Mouse (Mus musculus): ENCODE measurements around the gene Flot2. TPM values are rescaled to one million over a fixed set of nuclear protein-coding genes. Genes with fewer than 3 reads are reported as not detected.
A peak's percentile ranks its signal among the peaks of the same experiment; 100 is the strongest.

Flot2 gene
- polyA plus RNA-seq, 1 experiment from 2014 or later = 104 TPM

DNA sequence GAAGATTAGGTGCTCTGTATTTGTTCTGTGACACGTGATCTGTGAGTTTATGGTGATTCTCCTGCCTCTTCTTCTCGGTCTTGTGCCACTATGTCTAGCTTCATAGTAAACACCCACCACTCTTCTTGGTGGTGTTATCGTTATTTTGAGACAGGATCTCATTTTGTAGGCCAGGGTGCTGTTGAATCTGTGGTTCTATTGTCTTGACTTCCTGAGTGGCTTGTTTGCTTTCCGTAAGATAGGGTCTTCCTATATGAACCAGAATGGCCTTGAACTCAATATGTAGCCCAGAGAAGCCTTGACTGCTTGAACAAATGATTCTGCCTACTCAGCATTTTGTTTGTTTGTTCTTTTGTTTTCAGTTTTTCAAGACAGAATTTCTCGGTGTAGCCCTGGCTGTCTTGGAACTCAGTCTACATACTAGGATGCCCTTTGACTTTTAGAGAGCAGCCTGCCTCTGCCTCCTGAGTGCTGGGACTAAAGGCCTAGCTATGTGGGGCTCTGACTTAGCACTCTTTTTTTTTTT lies 50.1 kb downstream of the Flot2 start:
- peaks cover 5% of the 10 kb centered on the region for H3K27me3 ChIP-seq
- no peaks in the 10 kb centered on the region for H3K9me3 ChIP-seq
- ATAC-seq (ENCODE audit: low read depth) = no peak
- no peaks in the 10 kb centered on the region for H3K36me3 ChIP-seq
- H3K27ac ChIP-seq (replicated peaks) = no peak overlapping the region
- H3K4me3 ChIP-seq = no peak overlapping the region
- no peak overlapping the region for H3K9ac ChIP-seq
- H3K4me1 ChIP-seq (replicated peaks) = no peaks in the 10 kb centered on the region
- 81% methylated on average over 5 of the region's 5 CpGs for WGBS
- no peak overlapping the region for H3K4me2 ChIP-seq

DNA sequence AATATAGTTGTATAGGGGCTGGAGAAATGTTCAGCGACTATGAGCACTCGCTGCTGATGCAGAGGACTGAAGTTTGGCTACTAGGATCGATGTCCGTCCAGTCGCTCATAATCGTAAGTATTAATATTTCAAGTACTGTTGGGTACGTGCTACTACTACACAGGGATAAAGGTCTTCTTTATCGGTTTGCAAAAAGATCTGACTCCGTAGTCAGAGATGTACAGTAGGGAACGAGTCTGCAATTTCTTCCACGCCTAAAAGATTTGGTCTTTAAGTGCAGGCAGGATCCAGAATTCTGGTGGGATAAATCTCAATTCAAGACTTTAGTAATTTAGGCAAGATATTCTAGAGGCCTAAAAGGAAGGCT lies 56.4 kb downstream of the Flot2 start:
- Histone ChIP-seq H3K9me3 (no peaks in the 10 kb centered on the region), H3K27ac (replicated peaks) (peak overlapping the region; percentile 85), H3K4me1 (replicated peaks) (peaks cover 40% of the 10 kb centered on the region), H3K4me2 (peak overlapping the region; percentile 68), H3K4me3 (peak overlapping the region; percentile 67), H3K36me3 (no peaks in the 10 kb centered on the region; the same call in 1 of the 2 replicates), H3K9ac (peak overlapping the region; percentile 89), H3K27me3 (no peaks in the 10 kb centered on the region)
- 60% methylated on average over 11 of the region's 11 CpGs for WGBS
- 0 out of 2 replicates have a peak, but pooled peaks have one; percentile 32 for ATAC-seq (ENCODE audit: low read depth)

DNA sequence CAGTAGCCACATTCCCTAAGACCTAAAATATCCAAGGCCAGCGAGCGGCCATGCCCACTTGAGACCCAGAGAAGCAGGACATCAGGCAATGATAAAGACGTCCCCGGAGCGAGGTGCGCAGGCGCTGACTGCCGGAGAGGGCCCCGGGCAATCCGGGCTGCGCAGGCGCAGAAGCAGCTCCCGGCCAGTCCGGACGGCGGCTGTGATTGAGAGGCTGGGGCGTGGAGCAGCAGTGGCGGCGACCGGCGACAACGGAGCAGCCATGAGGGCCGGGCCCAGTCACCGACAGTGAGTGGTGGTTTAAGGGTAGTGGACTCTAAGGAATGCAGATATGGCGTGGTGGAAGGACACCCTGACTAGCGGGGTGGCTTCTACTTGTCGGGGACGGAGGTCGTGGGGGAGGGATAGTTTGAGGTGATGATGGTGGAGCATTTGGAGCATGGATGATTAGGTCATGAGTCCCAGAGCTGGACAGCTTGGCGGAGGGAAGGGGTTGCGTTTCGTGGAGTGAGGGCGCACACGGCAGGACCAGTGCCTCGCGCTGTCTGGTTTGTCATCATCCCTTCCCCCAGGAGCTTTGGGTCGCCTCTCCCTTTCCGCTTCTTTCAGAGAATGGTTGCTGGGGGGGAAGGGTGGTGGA lies 56.9 kb downstream of the Flot2 start, which contains the start of gene Fam222b:
Gene Fam222b (plus strand): TSS at position 157 of the 640 bp plus-strand sequence.
- Histone ChIP-seq H3K36me3 (peaks cover 2% of the 10 kb centered on the region; the same call in 1 of the 2 replicates), H3K27ac (replicated peaks) (peak within 1 kb of the TSS; percentile 85), H3K27me3 (no peaks in the 10 kb centered on the region), H3K4me3 (peak within 1 kb of the TSS; percentile 67), H3K4me1 (replicated peaks) (peaks cover 40% of the 10 kb centered on the region), H3K9me3 (no peaks in the 10 kb centered on the region), H3K9ac (peak within 1 kb of the TSS; percentile 89), H3K4me2 (peak within 1 kb of the TSS; percentile 68)
- ATAC-seq (ENCODE audit: low read depth) = peak; percentile 96
- WGBS = under 1% methylated on average over 38 of the region's 38 CpGs

DNA sequence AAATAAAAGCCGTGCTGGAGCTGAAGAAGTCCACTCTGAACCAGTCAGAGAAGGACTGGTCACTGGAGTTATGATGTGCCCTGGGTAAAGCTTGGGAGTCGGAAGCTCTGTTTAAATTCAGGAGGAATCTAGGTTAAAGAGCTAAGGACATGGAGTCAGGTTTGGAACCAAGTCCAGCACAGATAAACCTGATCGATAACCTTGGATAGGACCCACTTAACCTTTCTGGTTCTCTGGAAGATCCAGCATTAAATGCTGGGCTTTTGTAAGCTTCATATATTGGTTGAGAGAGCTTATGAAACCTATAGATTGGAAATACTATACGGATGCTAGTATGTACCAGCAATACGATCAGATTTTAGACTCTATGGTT lies 57.4 kb downstream of the Flot2 start:
- Histone ChIP-seq H3K4me1 (replicated peaks) (peaks cover 40% of the 10 kb centered on the region), H3K4me2 (peak overlapping the region; percentile 68), H3K36me3 (peaks cover 3% of the 10 kb centered on the region; the same call in 1 of the 2 replicates), H3K9ac (peak overlapping the region; percentile 89), H3K27ac (replicated peaks) (peak overlapping the region; percentile 85), H3K9me3 (no peaks in the 10 kb centered on the region), H3K27me3 (no peaks in the 10 kb centered on the region), H3K4me3 (peak overlapping the region; percentile 67)
- ATAC-seq (ENCODE audit: low read depth) = no peak; the same call in 1 of the 2 replicates
- 28% methylated on average over 5 of the region's 5 CpGs for WGBS

DNA sequence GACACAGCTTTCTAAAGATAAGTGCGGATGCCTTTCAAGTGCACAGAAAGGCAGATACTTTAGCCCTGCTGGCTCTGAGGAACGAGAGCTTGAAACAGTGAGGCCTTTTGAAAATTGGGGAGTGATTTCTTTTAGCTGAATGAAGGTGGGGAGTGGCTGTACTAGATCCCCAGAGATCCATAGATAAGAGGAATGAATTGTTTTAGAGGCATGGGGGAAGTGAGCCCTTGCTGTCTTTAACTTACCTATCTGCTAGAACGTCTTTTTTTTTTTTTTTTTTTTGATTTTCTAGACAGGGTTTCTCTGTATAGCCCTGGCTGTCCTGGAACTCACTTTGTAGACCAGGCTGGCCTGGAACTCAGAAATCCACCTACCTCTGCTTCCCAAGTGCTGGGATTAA lies 59.3 kb downstream of the Flot2 start:
- Histone ChIP-seq H3K4me1 (replicated peaks) (peaks cover 40% of the 10 kb centered on the region), H3K9me3 (no peaks in the 10 kb centered on the region), H3K4me3 (peak overlapping the region; percentile 16; the same call in 1 of the 2 replicates), H3K4me2 (peak overlapping the region; percentile 68), H3K27ac (replicated peaks) (peak overlapping the region; percentile 42; the same call in 1 of the 2 replicates), H3K9ac (peak overlapping the region; percentile 61), H3K27me3 (no peaks in the 10 kb centered on the region), H3K36me3 (peaks cover 3% of the 10 kb centered on the region; the same call in 1 of the 2 replicates)
- no peak for ATAC-seq (ENCODE audit: low read depth)
- WGBS = 41% methylated on average over 3 of the region's 3 CpGs

DNA sequence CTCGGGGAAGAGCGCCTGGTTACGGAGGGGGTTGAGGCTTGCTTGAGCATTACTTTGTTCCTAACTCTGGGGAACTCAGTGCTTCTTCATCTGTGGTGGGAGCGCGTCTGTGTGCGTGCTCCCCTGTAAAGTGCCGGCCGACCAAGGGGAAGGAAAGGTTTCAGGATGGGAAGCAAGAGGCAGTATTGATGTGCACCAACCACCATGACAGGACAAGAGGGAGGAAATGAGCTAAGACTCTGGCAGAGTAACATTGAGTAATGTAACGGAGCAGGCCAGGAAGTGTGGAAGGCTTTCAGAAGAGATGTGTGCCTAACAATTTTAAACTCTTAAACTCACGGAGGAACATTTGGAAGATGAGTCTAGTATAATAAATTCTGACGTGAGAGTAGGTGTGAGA lies 63.0 kb downstream of the Flot2 start:
- Histone ChIP-seq H3K4me2 (no peak overlapping the region), H3K36me3 (peaks cover 6% of the 10 kb centered on the region; the same call in 1 of the 2 replicates), H3K9me3 (no peaks in the 10 kb centered on the region), H3K9ac (no peak overlapping the region), H3K27me3 (no peaks in the 10 kb centered on the region), H3K4me3 (no peak overlapping the region), H3K4me1 (replicated peaks) (peaks cover 33% of the 10 kb centered on the region), H3K27ac (replicated peaks) (no peak overlapping the region)
- WGBS = 94% methylated on average over 11 of the region's 11 CpGs
- no peak for ATAC-seq (ENCODE audit: low read depth)

DNA sequence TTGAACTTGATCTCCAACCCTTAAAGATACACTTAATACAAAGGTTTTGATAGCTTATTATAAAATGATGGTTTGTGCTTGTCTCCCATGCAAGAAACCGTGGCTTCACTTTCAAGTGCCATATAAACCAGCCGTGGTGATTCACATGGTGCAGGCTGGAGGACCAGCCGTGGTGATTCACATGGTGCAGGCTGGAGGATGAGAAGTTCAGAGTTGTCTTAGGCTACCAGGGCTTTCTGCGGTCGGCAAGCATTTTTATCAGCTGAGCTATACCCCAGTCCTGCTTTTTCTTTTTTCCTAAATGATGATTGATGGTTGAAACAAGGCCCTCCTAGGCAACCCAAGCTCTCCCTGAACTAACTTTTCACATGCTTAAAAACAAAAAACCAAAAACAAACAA lies 64.4 kb downstream of the Flot2 start:
- H3K4me1 ChIP-seq (replicated peaks) = peaks cover 19% of the 10 kb centered on the region
- no peak overlapping the region for H3K4me3 ChIP-seq
- WGBS = 83% methylated on average over 5 of the region's 5 CpGs
- H3K27me3 ChIP-seq = no peaks in the 10 kb centered on the region
- ATAC-seq (ENCODE audit: low read depth) = no peak
- no peaks in the 10 kb centered on the region for H3K9me3 ChIP-seq
- H3K9ac ChIP-seq = no peak overlapping the region
- no peak overlapping the region for H3K4me2 ChIP-seq
- peaks cover 12% of the 10 kb centered on the region for H3K36me3 ChIP-seq
- no peak overlapping the region for H3K27ac ChIP-seq (replicated peaks)

DNA sequence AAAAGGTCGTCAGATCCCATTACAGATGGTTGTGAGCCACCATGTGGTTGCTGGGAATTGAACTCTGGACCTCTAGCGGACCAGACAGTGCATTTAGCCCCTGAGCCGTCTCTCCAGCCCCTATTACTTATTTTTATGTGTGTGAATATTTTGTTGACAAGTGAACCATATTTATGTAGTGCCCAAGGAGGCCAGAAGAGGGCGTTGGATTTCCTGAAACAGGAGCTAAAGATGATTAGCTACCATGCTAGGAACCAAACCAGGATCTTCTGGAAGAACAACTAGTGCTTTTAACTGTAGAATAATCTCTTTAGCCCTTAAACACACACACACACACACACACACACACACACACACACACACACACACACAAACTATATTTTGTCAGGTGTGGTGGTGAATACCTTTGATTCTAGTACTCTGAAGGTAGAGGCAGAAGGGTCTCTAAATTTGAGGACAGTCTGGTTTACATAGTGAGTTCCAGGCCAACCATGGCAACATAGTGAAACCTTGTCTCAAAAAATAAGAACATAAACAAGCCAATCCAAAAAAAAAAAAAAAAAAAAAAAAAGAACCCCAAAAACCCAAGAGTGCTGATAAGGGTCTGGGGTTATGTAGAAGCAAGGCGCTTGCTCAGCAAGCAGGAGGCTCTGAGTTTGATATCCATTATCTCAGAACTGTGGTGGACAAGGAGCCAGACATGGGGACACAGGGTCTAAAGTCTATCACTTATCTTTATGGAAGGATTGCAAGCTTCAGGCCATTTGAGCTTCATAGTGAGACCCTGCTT lies 65.4 kb downstream of the Flot2 start:
- Histone ChIP-seq H3K4me3 (no peak overlapping the region), H3K9me3 (0 out of 2 replicates have a peak, but pooled peaks cover 4% of the 10 kb centered on the region)
- 70% methylated on average over 5 of the region's 5 CpGs for WGBS

DNA sequence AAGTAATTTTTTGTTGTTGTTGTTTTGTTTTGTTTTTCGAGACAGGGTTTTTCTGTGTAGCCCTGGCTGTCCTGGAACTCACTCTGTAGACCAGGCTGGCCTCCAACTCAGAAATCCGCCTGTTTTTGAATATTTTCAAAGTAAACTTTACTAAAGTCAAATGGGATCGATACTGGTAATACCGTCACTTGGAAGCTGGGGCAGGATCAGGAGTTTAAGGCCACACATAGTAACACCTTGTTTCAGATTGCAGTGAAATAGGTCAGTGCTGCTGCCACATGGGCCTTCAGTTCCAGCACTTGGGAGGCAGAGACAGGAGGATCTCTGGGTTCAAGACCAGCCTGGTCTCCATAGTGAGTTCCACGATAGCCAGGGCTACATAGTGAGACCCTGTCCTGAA lies 66.8 kb downstream of the Flot2 start:
- ATAC-seq (ENCODE audit: low read depth) = no peak
- Histone ChIP-seq H3K4me2 (no peak overlapping the region), H3K36me3 (peaks cover 21% of the 10 kb centered on the region), H3K27ac (replicated peaks) (no peak overlapping the region), H3K4me3 (no peak overlapping the region), H3K9ac (no peak overlapping the region), H3K4me1 (replicated peaks) (peaks cover 6% of the 10 kb centered on the region; the same call in 1 of the 2 replicates), H3K27me3 (no peaks in the 10 kb centered on the region), H3K9me3 (0 out of 2 replicates have a peak, but pooled peaks cover 4% of the 10 kb centered on the region)
- WGBS = 95% methylated on average over 5 of the region's 5 CpGs

More for the DNA sequence above, 65.4 kb downstream of the Flot2 start:
- no peak for ATAC-seq (ENCODE audit: low read depth)
- H3K4me1 ChIP-seq (replicated peaks) = peaks cover 9% of the 10 kb centered on the region; the same call in 1 of the 2 replicates
- H3K9ac ChIP-seq = no peak overlapping the region
- no peak overlapping the region for H3K4me2 ChIP-seq
- no peak overlapping the region for H3K27ac ChIP-seq (replicated peaks)
- no peaks in the 10 kb centered on the region for H3K27me3 ChIP-seq
- peaks cover 22% of the 10 kb centered on the region for H3K36me3 ChIP-seq

MicroRNA genes within 50 kb of the gene (microRNA counts, 519-probe panel; counts per million panel counts)
- microRNA mmu-miR-144 (3,582 counts per million, percentile 50 among the panel's probes with 10 or more counts), microRNA mmu-miR-451 (3,063 counts per million, percentile 35 among the panel's probes with 10 or more counts)

Small RNAs within 50 kb of the gene (microRNA-seq; reads per million reads assigned to microRNA genes)
- gene Mir144 (18.4 reads per million, percentile 34 among the genes with 10 or more reads in this experiment), gene Mir451a (not detected), gene Mir451b (not detected)

Other genes starting within 250 kb of the Flot2 start
- 4.1 and 6.1 TPM in 2 replicates for gene Pipox, start 143.8 kb upstream of the Flot2 start, polyA plus RNA-seq (2015; fragmentation: Nextera tagmentation; extraction: Ambion mirVana)
- gene Sez6, start 107.1 kb upstream of the Flot2 start, polyA plus RNA-seq (2015; fragmentation: Nextera tagmentation; extraction: Ambion mirVana) = 95.2 and 104 TPM in 2 replicates
- gene Phf12, start 55.2 kb upstream of the Flot2 start, polyA plus RNA-seq (2015; fragmentation: Nextera tagmentation; extraction: Ambion mirVana) = 15.6 and 19.8 TPM in 2 replicates
- gene Dhrs13, start 5.7 kb upstream of the Flot2 start, polyA plus RNA-seq (2015; fragmentation: Nextera tagmentation; extraction: Ambion mirVana) = 32.7 and 40.0 TPM in 2 replicates
- 29.8 and 31.3 TPM in 2 replicates for gene Eral1, start 42.5 kb downstream of the Flot2 start, polyA plus RNA-seq (2015; fragmentation: Nextera tagmentation; extraction: Ambion mirVana)
- 27.3 and 28.8 TPM in 2 replicates for gene Fam222b, start 56.7 kb downstream of the Flot2 start, polyA plus RNA-seq (2015; fragmentation: Nextera tagmentation; extraction: Ambion mirVana)
- 128 and 131 TPM in 2 replicates for gene Traf4, start 127.7 kb downstream of the Flot2 start, polyA plus RNA-seq (2015; fragmentation: Nextera tagmentation; extraction: Ambion mirVana)
- 8.2 and 8.3 TPM in 2 replicates for gene Nek8, start 138.7 kb downstream of the Flot2 start, polyA plus RNA-seq (2015; fragmentation: Nextera tagmentation; extraction: Ambion mirVana)
- 10.2 and 11.1 TPM in 2 replicates for gene Tlcd1, start 138.8 kb downstream of the Flot2 start, polyA plus RNA-seq (2015; fragmentation: Nextera tagmentation; extraction: Ambion mirVana)
- gene Rpl23a, start 145.7 kb downstream of the Flot2 start, polyA plus RNA-seq (2015; fragmentation: Nextera tagmentation; extraction: Ambion mirVana) = 930 and 991 TPM in 2 replicates
- gene Rab34, start 150.5 kb downstream of the Flot2 start, polyA plus RNA-seq (2015; fragmentation: Nextera tagmentation; extraction: Ambion mirVana) = 58.8 and 60.3 TPM in 2 replicates
- 1.7 and 2.3 TPM in 2 replicates for gene Proca1, start 155.5 kb downstream of the Flot2 start, polyA plus RNA-seq (2015; fragmentation: Nextera tagmentation; extraction: Ambion mirVana)
- 89.9 and 90.1 TPM in 2 replicates for gene Sdf2, start 207.8 kb downstream of the Flot2 start, polyA plus RNA-seq (2015; fragmentation: Nextera tagmentation; extraction: Ambion mirVana)
- 28.2 and 29.5 TPM in 2 replicates for gene Supt6, start 208.1 kb downstream of the Flot2 start, polyA plus RNA-seq (2015; fragmentation: Nextera tagmentation; extraction: Ambion mirVana)
- 57.9 and 64.2 TPM in 2 replicates for gene 2610507B11Rik, start 223.8 kb downstream of the Flot2 start, polyA plus RNA-seq (2015; fragmentation: Nextera tagmentation; extraction: Ambion mirVana)